Mouse (Mus musculus) embryonic facial prominence, embryonic 14.5 days (tissue): Measurements from ENCODE around the gene Cacna1e. TPM values are rescaled to one million over a fixed set of nuclear protein-coding genes. Genes with fewer than 3 reads are reported as not detected.
A peak's percentile ranks its signal among the peaks of the same experiment; 100 is the strongest.

ENCODE experiments used
- ATAC-seq: fragments of 200-750 bp; cut with Nextera tagmentation; 2 replicates; pipeline ENCODE4 v1.8.0; 2017; ENCODE audit warnings: low read depth, moderate number of reproducible peaks, moderate TSS enrichment
- DNase-seq: peaks from one replicate; pipeline ENCODE4 v3.0.0-alpha.2; 2015; ENCODE audit warnings: low spot score
- H3K27ac ChIP-seq: fragments of 300-500 bp; sonication (generic); replicated peaks from 2 replicates; pipeline ENCODE4 v1.5.1; 2014; ENCODE audit warnings: low read depth, mild to moderate bottlenecking, low read length, moderate library complexity
- H3K27me3 ChIP-seq: fragments of 300-500 bp; sonication (generic); replicated peaks from 2 replicates; pipeline ENCODE4 v1.6.1; 2014; ENCODE audit warnings: low read length; ENCODE audit not compliant: control insufficient read depth, insufficient read depth
- H3K36me3 ChIP-seq: fragments of 300-500 bp; sonication (generic); 2 replicates; pipeline ENCODE4 v1.6.1; 2014; ENCODE audit warnings: low read length, mixed read lengths; ENCODE audit not compliant: control insufficient read depth, insufficient read depth
- H3K4me1 ChIP-seq: fragments of 300-500 bp; sonication (generic); 2 replicates; pipeline ENCODE4 v1.6.1; 2014; ENCODE audit warnings: antibody characterized with exemption, low read length; ENCODE audit not compliant: control insufficient read depth, insufficient read depth
- H3K4me2 ChIP-seq: fragments of 300-500 bp; sonication (generic); 2 replicates; pipeline ENCODE4 v1.6.1; 2014; ENCODE audit warnings: low read depth, mild to moderate bottlenecking, low read length, moderate library complexity, mixed read lengths
- H3K4me3 ChIP-seq: fragments of 300-500 bp; sonication (generic); 2 replicates; pipeline ENCODE4 v1.5.1; 2014; ENCODE audit warnings: low read depth, mild to moderate bottlenecking, low read length
- H3K9ac ChIP-seq: fragments of 300-500 bp; sonication (generic); 2 replicates; pipeline ENCODE4 v1.6.1; 2014; ENCODE audit warnings: low read depth, mild to moderate bottlenecking, low read length, moderate library complexity, mixed read lengths
- H3K9me3 ChIP-seq: fragments of 300-500 bp; sonication (generic); 2 replicates; pipeline ENCODE4 v1.6.1; 2016; ENCODE audit warnings: low read length; ENCODE audit not compliant: control insufficient read depth
- WGBS: fragments of 180-500 bp; shearing (Covaris S2); extraction: QIAGEN DNeasy Blood & Tissue Kit; methylation state at CpG from one replicate; pipeline ENCODE4 v1.1.7; 2014; 5-methylcytosine and 5-hydroxymethylcytosine counted together
- polyA plus RNA-seq: library from polyadenylated mRNA; unstranded; fragments of >200 nt; fragmentation: Nextera tagmentation; extraction: Ambion mirVana; gene quantifications from 2 replicates; pipeline ENCODE4 v1.2.1, GENCODE M21; 2014

The Cacna1e gene
- polyA plus RNA-seq, 1 experiment from 2014 or later: 0.99 TPM

- no peak for ATAC-seq
- WGBS: 75% methylated on average over 4 of the region's 4 CpGs
- H3K4me1 ChIP-seq: no peaks in the 10 kb centered on the region
Measured at GRCm38 (mm10) chr1:154637821-154638220, 246.5 kb downstream of the Cacna1e start.

GRCm38 (mm10) chr1:154635766-154636165 is 248.5 kb downstream of the Cacna1e start:
- WGBS: 88% methylated on average over 9 of the region's 9 CpGs
- ATAC-seq: no peak
- Histone ChIP-seq H3K9ac (no peak overlapping the region), H3K27me3 (no peaks in the 10 kb centered on the region), H3K4me2 (no peak overlapping the region), H3K36me3 (no peaks in the 10 kb centered on the region), H3K9me3 (no peaks in the 10 kb centered on the region), H3K4me1 (no peaks in the 10 kb centered on the region), H3K4me3 (no peak overlapping the region), H3K27ac (no peak overlapping the region)
- no peak for DNase-seq

More at GRCm38 (mm10) chr1:154637821-154638220, 246.5 kb downstream of the Cacna1e start:
- no peaks in the 10 kb centered on the region for H3K36me3 ChIP-seq
- no peak overlapping the region for H3K27ac ChIP-seq
- no peak overlapping the region for H3K4me3 ChIP-seq
- no peak overlapping the region for H3K4me2 ChIP-seq
- DNase-seq: no peak
- no peaks in the 10 kb centered on the region for H3K27me3 ChIP-seq
- no peak overlapping the region for H3K9ac ChIP-seq
- no peaks in the 10 kb centered on the region for H3K9me3 ChIP-seq

DNA sequence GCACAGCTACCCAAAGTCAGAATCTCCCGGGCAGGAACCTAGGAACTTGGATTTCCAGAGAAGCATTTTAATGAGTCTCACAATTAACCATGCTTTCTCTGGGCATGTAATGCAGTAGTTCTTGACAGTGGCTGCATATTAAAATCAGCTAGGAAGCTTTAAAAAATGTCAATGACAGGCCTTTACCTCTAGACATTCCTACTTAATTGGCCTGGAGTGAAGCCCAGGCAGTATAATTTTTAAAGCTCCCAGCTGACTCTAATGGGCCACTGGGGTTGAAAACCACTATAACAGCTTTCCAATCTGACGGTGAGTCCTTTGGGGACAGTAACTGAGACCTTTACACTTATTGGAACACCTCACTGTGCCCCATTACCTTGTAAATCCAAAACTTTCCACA is 251.4 kb downstream of the Cacna1e start:
- Histone ChIP-seq H3K27ac (no peak overlapping the region), H3K9ac (no peak overlapping the region), H3K9me3 (no peaks in the 10 kb centered on the region), H3K4me3 (no peak overlapping the region), H3K27me3 (no peaks in the 10 kb centered on the region), H3K4me1 (no peaks in the 10 kb centered on the region), H3K36me3 (no peaks in the 10 kb centered on the region), H3K4me2 (no peak overlapping the region)
- DNase-seq (peak; percentile 26), ATAC-seq (no peak)
- 39% methylated on average over 2 of the region's 2 CpGs for WGBS

DNA sequence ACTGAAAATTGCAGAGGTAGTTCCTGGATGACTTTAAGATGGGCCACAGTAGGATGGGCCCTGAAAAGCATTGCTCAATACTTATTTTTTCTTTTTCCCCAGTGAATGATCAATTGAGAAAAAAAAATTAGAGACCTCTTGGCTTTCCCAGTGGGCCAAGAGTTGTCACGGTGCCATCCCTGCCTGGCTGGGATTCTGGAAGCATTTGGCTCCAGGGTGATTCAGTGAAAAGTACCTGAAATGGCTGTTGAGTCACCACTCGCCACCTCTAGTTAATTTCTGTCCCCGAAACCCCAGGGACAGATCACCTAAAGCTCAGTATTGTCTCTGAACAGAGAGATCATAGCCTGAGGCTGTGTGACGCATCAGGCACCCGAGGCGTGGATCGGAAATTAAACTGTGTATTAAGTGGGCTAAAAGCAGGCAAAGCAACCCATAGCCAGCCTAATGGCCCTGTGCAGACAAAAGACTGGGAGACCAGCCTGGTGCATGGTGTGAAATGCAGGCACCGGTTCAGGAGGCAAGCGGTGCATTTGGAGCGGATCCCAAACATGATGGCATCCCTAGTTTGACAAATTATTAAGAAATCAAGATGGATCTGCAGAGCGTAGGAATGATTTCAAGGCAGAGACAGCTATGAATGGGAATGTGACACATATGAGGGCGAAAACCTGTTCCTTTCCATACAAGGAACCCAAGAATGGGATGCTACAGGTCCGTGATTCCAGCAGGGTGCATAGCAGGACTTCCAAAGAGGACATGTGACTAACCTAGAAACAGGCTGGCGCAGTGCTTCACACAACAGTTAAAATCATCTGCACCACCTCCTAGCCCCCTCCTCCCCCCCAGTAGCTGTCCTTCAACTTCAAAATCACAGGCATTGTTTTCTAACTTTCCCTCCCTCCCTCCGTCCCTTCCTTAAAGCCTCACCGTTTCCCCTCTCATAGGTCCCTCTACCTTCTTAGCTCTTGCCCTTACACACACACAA is 261.3 kb downstream of the Cacna1e start:
- Histone ChIP-seq H3K4me1 (no peaks in the 10 kb centered on the region), H3K4me3 (no peak overlapping the region), H3K36me3 (no peaks in the 10 kb centered on the region), H3K9ac (no peak overlapping the region), H3K4me2 (no peak overlapping the region), H3K9me3 (no peaks in the 10 kb centered on the region), H3K27me3 (no peaks in the 10 kb centered on the region), H3K27ac (no peak overlapping the region)
- 79% methylated on average over 16 of the region's 16 CpGs for WGBS
- ATAC-seq (no peak), DNase-seq (no peak)

DNA sequence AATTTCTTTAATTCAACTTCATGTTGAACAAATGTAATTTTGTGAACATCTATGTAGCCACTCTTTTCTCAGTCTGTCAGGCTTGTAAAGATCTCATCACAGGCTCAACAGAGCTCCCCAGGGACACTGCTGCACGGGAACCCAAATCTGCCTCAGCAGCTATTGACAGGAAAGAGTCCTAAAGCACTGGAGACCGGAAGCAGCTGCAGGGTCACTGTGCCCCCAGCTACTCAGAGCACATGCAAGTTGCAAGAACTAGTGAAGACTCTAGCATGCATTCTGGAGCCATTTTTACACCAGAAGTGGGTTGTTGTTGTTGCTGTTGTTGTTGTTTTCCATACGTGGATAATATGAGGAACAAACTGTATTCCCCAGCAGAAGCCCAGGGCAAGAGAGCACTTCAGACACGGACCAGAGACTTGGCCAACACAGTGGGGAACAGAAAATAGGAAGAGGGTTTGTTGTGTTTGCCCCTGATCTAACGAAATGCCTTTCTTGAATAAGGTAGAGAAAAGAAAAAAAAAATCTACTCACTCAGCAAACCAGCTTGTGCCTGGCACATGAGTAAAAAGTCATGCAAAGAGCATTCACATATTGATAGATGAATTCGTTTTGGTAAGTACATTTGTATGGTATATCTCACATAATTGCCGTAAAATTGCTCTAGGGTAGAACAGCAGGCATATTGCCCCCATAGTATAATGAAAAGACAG is 266.4 kb downstream of the Cacna1e start:
- Histone ChIP-seq H3K9me3 (no peaks in the 10 kb centered on the region), H3K36me3 (no peaks in the 10 kb centered on the region), H3K4me1 (no peaks in the 10 kb centered on the region), H3K27ac (no peak overlapping the region), H3K4me2 (no peak overlapping the region), H3K9ac (no peak overlapping the region), H3K27me3 (no peaks in the 10 kb centered on the region), H3K4me3 (no peak overlapping the region)
- DNase-seq: peak; percentile 30
- WGBS: 47% methylated on average over 7 of the region's 7 CpGs
- no peak for ATAC-seq

DNA sequence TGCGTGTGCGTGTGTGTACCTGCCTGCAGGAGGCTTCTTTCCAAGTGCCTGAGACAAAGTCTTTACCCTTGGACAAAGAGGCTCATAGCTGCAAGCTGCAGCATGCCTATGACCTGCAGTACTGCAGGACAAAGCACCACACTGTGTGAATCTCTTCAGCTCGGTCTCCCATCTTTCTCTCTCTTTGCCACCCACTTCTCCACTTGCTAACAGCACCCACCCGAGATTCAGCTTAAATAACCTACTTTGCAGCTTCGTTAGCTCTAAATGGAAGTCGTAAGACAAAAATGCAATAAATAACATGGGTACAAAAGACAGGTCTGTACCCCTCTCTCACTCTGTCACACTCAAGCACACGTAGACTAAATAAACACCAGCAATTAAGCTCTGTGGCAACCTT is 268.5 kb downstream of the Cacna1e start:
- ATAC-seq (no peak), DNase-seq (no peak)
- H3K4me3 ChIP-seq: no peak overlapping the region
- no peaks in the 10 kb centered on the region for H3K36me3 ChIP-seq
- H3K4me1 ChIP-seq: no peaks in the 10 kb centered on the region
- WGBS: 70% methylated on average over 5 of the region's 7 CpGs
- H3K27ac ChIP-seq: no peak overlapping the region
- H3K9ac ChIP-seq: no peak overlapping the region
- H3K27me3 ChIP-seq: no peaks in the 10 kb centered on the region
- no peak overlapping the region for H3K4me2 ChIP-seq
- no peaks in the 10 kb centered on the region for H3K9me3 ChIP-seq

DNA sequence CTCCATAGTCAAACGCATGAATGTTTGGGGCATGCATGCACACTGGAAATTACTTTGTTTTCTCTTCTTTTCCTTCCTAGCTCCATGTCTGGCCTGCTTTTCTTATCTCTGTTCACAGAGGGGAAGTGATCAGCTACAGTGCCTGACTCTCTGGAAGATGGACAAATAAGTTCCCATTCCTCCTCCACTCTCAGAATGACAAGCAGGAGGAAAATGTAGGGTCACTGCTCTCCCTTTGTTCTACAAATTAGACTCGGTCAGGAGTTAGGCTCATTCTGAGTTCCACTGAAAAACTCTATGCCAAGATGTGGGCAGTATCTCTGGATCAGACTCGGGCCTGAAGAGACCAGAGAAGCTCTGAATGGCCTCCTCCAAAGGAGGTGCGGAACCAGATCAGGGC is 275.8 kb downstream of the Cacna1e start:
- Histone ChIP-seq H3K4me3 (no peak overlapping the region), H3K27me3 (no peaks in the 10 kb centered on the region), H3K9me3 (no peaks in the 10 kb centered on the region), H3K4me2 (no peak overlapping the region), H3K27ac (no peak overlapping the region), H3K9ac (no peak overlapping the region), H3K36me3 (no peaks in the 10 kb centered on the region), H3K4me1 (no peaks in the 10 kb centered on the region)
- DNase-seq (no peak), ATAC-seq (no peak)
- 72% methylated on average over 4 of the region's 4 CpGs for WGBS

DNA sequence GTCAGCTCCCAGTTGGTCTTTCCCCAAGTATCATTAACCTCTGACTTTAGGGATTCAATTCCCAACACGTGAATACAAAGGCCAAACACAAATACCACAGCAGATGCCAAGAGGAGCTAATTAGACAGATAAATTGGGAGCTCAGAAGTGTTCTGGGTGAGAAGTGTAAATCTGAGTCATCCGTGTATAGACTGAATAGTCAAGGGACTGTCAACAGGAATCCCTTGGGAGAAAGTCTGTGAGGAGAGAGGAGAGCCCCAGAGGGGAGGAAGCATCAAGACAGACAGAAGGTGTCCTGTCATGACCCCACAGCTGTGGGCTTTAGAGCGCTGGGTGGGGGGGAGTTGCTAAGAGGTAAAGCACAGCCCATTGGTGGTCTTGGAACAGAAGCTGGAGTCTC is 276.9 kb downstream of the Cacna1e start:
- no peaks in the 10 kb centered on the region for H3K27me3 ChIP-seq
- no peak for DNase-seq
- WGBS: 48% methylated on average over 3 of the region's 3 CpGs
- H3K9ac ChIP-seq: no peak overlapping the region
- no peaks in the 10 kb centered on the region for H3K36me3 ChIP-seq
- no peak overlapping the region for H3K4me3 ChIP-seq
- H3K4me2 ChIP-seq: no peak overlapping the region
- no peaks in the 10 kb centered on the region for H3K9me3 ChIP-seq
- no peak; the same call in 1 of the 2 replicates for ATAC-seq
- no peak overlapping the region for H3K27ac ChIP-seq
- H3K4me1 ChIP-seq: no peaks in the 10 kb centered on the region
